Mouse (Mus musculus) CD8-positive naive resting alpha-beta T cell, adult 2 months (primary cell): ENCODE data around the gene Tceal9.
"Not testable (repeated sequence)": the region's sequence is repeated elsewhere in the genome, so short reads cannot be mapped to it uniquely, and the experiment has no call there.

Experiments used
- DNase-seq, 2 experiments: peaks; one replicate each; pipeline ENCODE4 v3.0.0; 2022; ENCODE audit warnings: low read depth in 2 of 2, low spot score in 2 of 2

The Tceal9 gene

DNA sequence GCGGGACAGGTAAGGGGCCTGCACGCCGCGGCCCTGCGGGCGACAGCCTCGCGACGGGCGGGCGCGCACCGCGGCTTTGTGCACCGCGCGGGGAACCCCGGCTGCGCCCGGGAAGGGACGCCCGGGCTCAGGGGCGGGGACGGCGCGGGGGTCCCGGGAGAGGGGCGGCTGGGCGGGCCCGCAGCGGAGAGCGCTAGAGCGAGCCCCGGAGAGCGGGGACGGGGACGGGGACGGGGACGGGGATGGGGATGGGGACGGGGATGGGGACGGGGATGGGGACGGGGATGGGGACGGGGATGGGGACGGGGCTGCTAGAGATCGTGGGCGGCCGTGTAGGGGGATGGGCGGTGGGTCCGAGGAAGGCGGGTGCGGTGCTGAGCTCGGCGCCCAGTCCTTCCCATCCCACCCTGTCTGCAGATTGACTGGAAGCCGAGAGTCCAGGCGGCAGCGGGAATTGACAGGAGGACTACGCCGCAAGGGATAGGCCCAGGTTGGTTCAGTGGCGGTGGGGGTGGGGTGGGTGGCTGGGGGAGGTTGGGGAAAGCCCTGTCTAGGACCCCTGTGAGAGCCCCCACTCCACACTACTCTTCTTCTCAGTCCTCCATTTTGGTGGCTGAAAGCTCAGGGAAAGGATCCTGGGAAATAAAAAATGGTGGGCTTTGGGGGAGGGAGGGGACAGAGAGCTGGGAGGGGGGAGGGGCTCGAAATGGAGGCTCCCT is 25.7 kb downstream of the Tceal9 start:
- not testable (repeated sequence) for DNase-seq

- no peak for DNase-seq
Measured at GRCm38 (mm10) chrX:136274542-136274941, 29.7 kb downstream of the Tceal9 start.

GRCm38 (mm10) chrX:136275386-136275785 is 30.5 kb downstream of the Tceal9 start:
- no peak for DNase-seq

DNA sequence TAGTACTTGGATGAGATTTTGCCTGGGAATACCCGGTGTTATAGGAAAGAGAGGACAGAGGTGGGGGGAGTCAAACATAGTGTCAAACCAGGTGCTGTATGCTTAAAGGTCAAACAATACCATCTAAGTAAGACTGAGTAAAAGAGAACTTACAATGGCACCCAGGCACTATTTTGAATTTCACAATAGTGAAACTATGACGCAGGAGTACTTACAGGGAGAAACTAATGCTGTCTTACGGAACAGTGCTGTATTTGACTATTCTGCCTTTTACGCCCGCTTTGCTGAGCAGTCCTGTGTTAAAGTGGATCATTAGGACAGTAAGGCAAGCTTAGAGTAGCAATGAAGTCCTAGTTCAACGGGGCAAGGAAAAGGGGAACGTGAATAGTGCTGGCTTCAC is 32.7 kb downstream of the Tceal9 start:
- DNase-seq, result no peak

DNA sequence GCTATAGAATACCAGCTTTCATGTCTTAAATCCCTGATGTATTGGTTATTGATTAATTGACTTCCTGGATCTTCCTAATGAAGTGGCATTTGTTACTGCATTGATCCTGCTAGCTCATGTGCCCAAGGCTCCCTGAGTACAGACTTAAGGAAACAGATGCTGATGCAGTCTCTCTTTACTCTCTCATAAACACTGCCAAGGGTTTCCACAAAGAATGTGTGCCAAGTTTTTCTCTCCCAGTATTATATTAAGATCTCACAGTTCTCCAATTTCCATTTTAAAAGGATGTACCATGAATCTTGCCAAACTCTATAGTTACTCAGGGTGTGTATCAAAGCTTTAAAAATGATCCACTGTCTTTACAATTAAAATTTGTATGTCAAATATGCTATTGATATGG is 33.5 kb downstream of the Tceal9 start:
- DNase-seq, result no peak

DNA sequence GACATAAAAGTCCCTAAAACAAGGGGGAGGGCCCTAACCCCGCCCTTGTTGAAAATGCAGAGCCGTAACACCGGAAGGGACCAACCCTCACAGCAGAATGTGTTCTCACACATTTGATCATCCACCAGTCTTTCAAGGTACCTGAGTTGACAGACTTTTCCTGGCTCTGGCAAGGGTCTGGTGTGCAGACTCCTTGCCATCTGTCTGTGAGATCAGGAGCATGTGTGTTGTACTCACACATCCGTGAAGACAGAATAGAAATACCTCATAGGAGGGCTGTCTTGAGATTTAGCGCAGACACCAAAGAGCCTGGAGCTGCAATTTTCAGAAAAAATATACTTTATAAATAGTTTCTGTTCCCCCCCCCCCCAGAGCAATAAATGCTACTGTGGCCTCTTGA is 34.5 kb downstream of the Tceal9 start:
- DNase-seq, result no peak

DNA sequence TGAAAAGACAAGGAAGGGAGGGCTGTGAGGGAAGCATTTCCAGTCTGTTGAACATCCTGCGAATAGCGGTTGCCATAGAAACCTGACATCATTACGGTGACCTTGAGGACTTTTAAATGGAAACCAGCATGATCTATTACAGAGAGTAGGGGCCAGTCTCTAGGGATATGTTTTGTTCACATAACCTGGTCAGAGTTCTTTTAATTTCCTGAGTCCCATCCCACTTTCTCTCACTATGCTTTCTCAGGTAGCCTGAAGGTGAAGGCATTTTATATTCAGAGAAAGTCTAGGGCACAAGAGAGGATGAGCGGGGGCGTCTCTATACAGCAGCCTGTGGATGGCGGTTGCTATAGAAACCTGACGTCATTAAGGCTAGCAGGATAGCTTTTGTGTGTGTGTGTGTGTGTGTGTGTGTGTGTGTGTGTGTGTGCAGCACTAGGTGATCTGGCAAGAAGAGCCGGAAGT is 46.0 kb downstream of the Tceal9 start:
- no peak for DNase-seq
